Mouse (Mus musculus): ENCODE data around the gene Ralgapa2. TPM values are rescaled to one million over a fixed set of nuclear protein-coding genes. Genes with fewer than 3 reads are reported as not detected.

Ralgapa2 gene
- polyA plus RNA-seq, 1 experiment from 2014 or later = 4.9 TPM

DNA sequence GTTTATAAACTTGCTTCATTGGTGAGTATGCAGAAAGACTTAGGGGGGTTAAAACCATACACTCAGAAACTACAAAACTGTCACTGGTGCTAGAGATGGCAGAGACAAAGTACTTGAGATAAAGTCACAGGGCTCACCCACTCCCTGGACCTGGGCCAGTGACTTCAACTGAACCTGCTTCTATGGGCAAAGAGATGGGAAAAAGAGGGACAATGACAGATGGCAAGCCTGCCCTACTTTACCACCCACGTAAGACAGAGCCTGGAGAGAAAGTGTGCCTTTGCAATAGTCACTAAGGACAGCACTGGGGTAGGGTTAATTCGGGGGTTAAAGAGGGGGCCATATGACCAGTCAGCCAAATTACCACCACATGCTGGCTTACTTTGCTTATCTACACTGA is 148.7 kb downstream of the Ralgapa2 start:
- Histone ChIP-seq H3K4me2 (replicated peaks; ENCODE audit: low read depth) (no peak overlapping the region), H3K4me3 (ENCODE audit: low read depth, low read length) (no peak overlapping the region), H3K36me3 (ENCODE audit: control insufficient read depth, insufficient read depth) (no peaks in the 10 kb centered on the region; the same call in 1 of the 2 replicates), H3K27me3 (replicated peaks; ENCODE audit: control insufficient read depth, insufficient read depth, low read length) (no peaks in the 10 kb centered on the region), H3K27ac (ENCODE audit: low read depth, low read length) (no peak overlapping the region), H3K9me3 (ENCODE audit: control insufficient read depth) (no peaks in the 10 kb centered on the region), H3K9ac (ENCODE audit: low read depth, low read length) (no peak overlapping the region), H3K4me1 (replicated peaks; ENCODE audit: control insufficient read depth, insufficient read depth, low read length) (no peaks in the 10 kb centered on the region)
- WGBS = 77% methylated on average over 2 of the region's 2 CpGs
- no peak for ATAC-seq
- no peak for TF ChIP-seq CTCF (IDR thresholded peaks at IDR 0.05; ENCODE audit: low read depth)

DNA sequence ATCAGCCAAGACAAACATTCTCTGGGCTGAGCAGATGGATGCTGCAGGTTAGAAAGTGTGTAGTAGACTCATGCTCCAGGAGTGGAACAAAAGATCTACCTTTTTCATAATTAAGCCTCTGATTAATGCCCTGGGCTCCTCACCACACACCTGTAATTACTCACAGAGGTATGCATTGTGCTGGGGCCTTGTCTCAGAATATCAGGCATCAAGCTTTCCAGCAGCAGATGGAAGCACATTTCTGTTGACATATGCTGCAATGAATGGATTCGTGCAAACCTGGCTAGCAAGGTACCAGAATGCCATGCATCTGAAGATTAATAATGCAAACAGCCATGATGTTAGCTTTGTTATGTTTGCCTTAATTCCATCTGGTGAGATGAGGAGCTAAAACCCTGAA is 149.2 kb downstream of the Ralgapa2 start:
- no peaks in the 10 kb centered on the region; the same call in 1 of the 2 replicates for H3K36me3 ChIP-seq (ENCODE audit: control insufficient read depth, insufficient read depth)
- H3K27ac ChIP-seq (ENCODE audit: low read depth, low read length) = no peak overlapping the region
- no peaks in the 10 kb centered on the region for H3K9me3 ChIP-seq (ENCODE audit: control insufficient read depth)
- no peaks in the 10 kb centered on the region for H3K27me3 ChIP-seq (replicated peaks; ENCODE audit: control insufficient read depth, insufficient read depth, low read length)
- H3K4me3 ChIP-seq (ENCODE audit: low read depth, low read length) = no peak overlapping the region
- TF ChIP-seq CTCF (IDR thresholded peaks at IDR 0.05; ENCODE audit: low read depth) = no peak
- no peak overlapping the region for H3K4me2 ChIP-seq (replicated peaks; ENCODE audit: low read depth)
- ATAC-seq = no peak
- H3K9ac ChIP-seq (ENCODE audit: low read depth, low read length) = no peak overlapping the region
- H3K4me1 ChIP-seq (replicated peaks; ENCODE audit: control insufficient read depth, insufficient read depth, low read length) = no peaks in the 10 kb centered on the region
- 51% methylated on average over 1 of the region's 1 CpGs for WGBS

DNA sequence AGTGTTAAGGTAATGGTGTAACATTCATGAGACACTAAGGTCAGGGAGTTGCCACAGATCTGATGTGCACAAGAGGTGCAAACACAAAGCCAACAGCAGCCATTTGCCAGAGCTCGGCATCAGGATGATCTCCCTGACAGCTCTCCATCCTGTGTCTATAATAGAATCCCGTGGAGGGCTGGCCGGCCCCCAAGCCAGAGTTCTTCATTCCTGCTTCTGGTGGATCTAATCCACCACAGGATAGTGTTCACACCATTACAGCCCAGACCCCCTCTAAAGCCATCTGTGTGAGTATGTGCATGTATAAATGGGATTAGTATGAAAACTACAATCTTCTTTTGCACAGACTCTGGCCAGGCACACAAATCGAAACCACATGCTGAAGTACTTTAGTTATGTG is 150.2 kb downstream of the Ralgapa2 start:
- no peak for ATAC-seq
- 78% methylated on average over 4 of the region's 4 CpGs for WGBS
- H3K36me3 ChIP-seq (ENCODE audit: control insufficient read depth, insufficient read depth) = no peaks in the 10 kb centered on the region; the same call in 1 of the 2 replicates
- TF ChIP-seq CTCF (IDR thresholded peaks at IDR 0.05; ENCODE audit: low read depth) = no peak
- H3K4me2 ChIP-seq (replicated peaks; ENCODE audit: low read depth) = no peak overlapping the region
- H3K27ac ChIP-seq (ENCODE audit: low read depth, low read length) = no peak overlapping the region
- H3K9me3 ChIP-seq (ENCODE audit: control insufficient read depth) = no peaks in the 10 kb centered on the region
- no peak overlapping the region for H3K9ac ChIP-seq (ENCODE audit: low read depth, low read length)
- H3K27me3 ChIP-seq (replicated peaks; ENCODE audit: control insufficient read depth, insufficient read depth, low read length) = no peaks in the 10 kb centered on the region
- no peaks in the 10 kb centered on the region for H3K4me1 ChIP-seq (replicated peaks; ENCODE audit: control insufficient read depth, insufficient read depth, low read length)
- no peak overlapping the region for H3K4me3 ChIP-seq (ENCODE audit: low read depth, low read length)

DNA sequence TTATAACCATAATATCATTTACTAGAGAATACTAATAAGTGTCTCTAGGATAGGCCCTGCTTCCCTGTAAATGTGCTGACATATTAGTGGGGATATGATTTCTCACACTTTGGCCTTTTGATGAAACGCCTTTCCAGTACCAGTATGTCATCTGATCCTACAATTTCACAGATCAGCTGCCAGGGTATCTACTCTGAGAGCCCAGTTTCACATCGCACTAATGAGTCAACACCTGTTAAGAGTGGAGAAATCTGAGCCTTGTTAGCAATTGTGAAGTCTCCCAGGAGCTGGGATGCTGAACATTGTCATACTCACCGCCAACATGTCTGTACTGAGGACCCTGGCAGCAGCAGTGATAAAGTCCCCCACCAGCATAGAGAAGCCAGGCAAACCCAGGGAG is 151.1 kb downstream of the Ralgapa2 start:
- no peaks in the 10 kb centered on the region for H3K27me3 ChIP-seq (replicated peaks; ENCODE audit: control insufficient read depth, insufficient read depth, low read length)
- H3K36me3 ChIP-seq (ENCODE audit: control insufficient read depth, insufficient read depth) = no peaks in the 10 kb centered on the region
- WGBS = 84% methylated on average over 3 of the region's 3 CpGs
- H3K9me3 ChIP-seq (ENCODE audit: control insufficient read depth) = no peaks in the 10 kb centered on the region
- H3K27ac ChIP-seq (ENCODE audit: low read depth, low read length) = no peak overlapping the region
- no peak overlapping the region for H3K4me3 ChIP-seq (ENCODE audit: low read depth, low read length)
- no peak overlapping the region for H3K9ac ChIP-seq (ENCODE audit: low read depth, low read length)
- no peak overlapping the region for H3K4me2 ChIP-seq (replicated peaks; ENCODE audit: low read depth)
- H3K4me1 ChIP-seq (replicated peaks; ENCODE audit: control insufficient read depth, insufficient read depth, low read length) = no peaks in the 10 kb centered on the region
- ATAC-seq = no peak
- TF ChIP-seq CTCF (IDR thresholded peaks at IDR 0.05; ENCODE audit: low read depth) = no peak

DNA sequence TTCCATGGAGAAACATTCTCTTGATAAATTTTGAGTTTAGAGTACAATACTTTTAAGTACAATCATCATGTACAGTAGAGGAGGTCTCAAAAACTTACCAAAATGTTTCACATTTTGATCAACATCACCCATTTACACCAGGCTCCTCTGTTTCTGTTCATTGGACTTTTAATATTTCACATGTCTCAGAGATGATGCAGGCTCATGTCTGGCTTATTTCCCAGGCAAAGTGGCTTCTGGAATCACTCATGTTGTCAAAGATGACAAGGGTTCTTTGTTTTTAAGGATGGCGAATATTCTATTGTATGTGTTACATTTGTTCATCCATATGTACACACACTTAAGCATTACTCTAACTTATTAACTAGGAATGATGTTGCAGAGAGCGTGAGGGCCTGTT is 152.5 kb downstream of the Ralgapa2 start:
- H3K9me3 ChIP-seq (ENCODE audit: control insufficient read depth) = no peaks in the 10 kb centered on the region
- 57% methylated on average over 2 of the region's 2 CpGs for WGBS
- no peak overlapping the region for H3K4me3 ChIP-seq (ENCODE audit: low read depth, low read length)
- ATAC-seq = no peak
- no peak overlapping the region for H3K4me2 ChIP-seq (replicated peaks; ENCODE audit: low read depth)
- H3K27me3 ChIP-seq (replicated peaks; ENCODE audit: control insufficient read depth, insufficient read depth, low read length) = no peaks in the 10 kb centered on the region
- no peaks in the 10 kb centered on the region for H3K36me3 ChIP-seq (ENCODE audit: control insufficient read depth, insufficient read depth)
- no peaks in the 10 kb centered on the region for H3K4me1 ChIP-seq (replicated peaks; ENCODE audit: control insufficient read depth, insufficient read depth, low read length)
- H3K9ac ChIP-seq (ENCODE audit: low read depth, low read length) = no peak overlapping the region
- no peak overlapping the region for H3K27ac ChIP-seq (ENCODE audit: low read depth, low read length)
- TF ChIP-seq CTCF (IDR thresholded peaks at IDR 0.05; ENCODE audit: low read depth) = no peak

DNA sequence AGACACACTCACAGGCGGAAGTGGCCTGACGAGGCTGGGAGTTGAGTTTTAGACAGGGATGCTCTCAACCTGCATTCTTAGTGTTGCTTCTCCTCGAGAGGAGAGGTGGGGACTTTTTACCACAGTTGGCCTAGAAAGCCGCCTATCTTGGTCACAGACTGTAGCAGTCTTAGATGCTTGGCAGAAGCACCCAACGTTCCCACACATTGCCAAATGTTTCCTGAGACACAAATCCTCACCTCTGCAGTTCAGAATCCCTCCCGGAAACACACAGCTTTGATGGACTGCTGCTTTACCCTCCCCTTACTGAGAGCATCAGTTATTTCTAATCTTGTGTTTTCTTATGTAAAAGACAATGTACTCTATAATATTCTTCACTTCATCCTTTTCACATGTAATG is 155.6 kb downstream of the Ralgapa2 start:
- H3K4me1 ChIP-seq (replicated peaks; ENCODE audit: control insufficient read depth, insufficient read depth, low read length) = no peaks in the 10 kb centered on the region
- no peak overlapping the region for H3K4me2 ChIP-seq (replicated peaks; ENCODE audit: low read depth)
- no peaks in the 10 kb centered on the region for H3K9me3 ChIP-seq (ENCODE audit: control insufficient read depth)
- H3K4me3 ChIP-seq (ENCODE audit: low read depth, low read length) = no peak overlapping the region
- 84% methylated on average over 6 of the region's 6 CpGs for WGBS
- H3K27ac ChIP-seq (ENCODE audit: low read depth, low read length) = no peak overlapping the region
- TF ChIP-seq CTCF (IDR thresholded peaks at IDR 0.05; ENCODE audit: low read depth) = no peak
- no peaks in the 10 kb centered on the region for H3K27me3 ChIP-seq (replicated peaks; ENCODE audit: control insufficient read depth, insufficient read depth, low read length)
- ATAC-seq = no peak
- H3K9ac ChIP-seq (ENCODE audit: low read depth, low read length) = no peak overlapping the region
- H3K36me3 ChIP-seq (ENCODE audit: control insufficient read depth, insufficient read depth) = peaks cover 9% of the 10 kb centered on the region; the same call in 1 of the 2 replicates

DNA sequence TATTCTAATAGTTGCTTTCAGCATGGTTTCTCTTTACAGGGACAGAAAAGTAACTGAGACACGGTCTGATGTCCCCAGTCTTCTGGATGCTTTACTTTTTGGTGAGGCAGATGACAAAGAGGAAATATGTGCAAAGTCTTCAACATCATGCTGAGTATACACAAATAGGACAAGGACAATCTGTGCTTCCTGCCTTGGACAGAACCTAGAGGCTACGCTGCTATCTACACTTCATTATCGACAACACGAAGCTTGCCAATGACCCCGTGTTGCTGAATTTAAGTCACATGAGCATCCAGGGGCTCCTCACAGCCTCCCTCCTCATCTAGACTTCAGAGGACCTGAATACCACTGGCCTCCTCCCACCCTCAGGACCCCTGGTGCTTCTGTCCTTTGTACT is 161.9 kb downstream of the Ralgapa2 start:
- no peaks in the 10 kb centered on the region for H3K27me3 ChIP-seq (replicated peaks; ENCODE audit: control insufficient read depth, insufficient read depth, low read length)

More for the DNA sequence above, 161.9 kb downstream of the Ralgapa2 start:
- Histone ChIP-seq H3K4me1 (replicated peaks; ENCODE audit: control insufficient read depth, insufficient read depth, low read length) (no peaks in the 10 kb centered on the region), H3K36me3 (ENCODE audit: control insufficient read depth, insufficient read depth) (peaks cover 53% of the 10 kb centered on the region), H3K4me3 (ENCODE audit: low read depth, low read length) (no peak overlapping the region), H3K27ac (ENCODE audit: low read depth, low read length) (no peak overlapping the region), H3K4me2 (replicated peaks; ENCODE audit: low read depth) (no peak overlapping the region), H3K9me3 (ENCODE audit: control insufficient read depth) (no peaks in the 10 kb centered on the region), H3K9ac (ENCODE audit: low read depth, low read length) (no peak overlapping the region)
- no peak for ATAC-seq
- 93% methylated on average over 5 of the region's 5 CpGs for WGBS
- TF ChIP-seq CTCF (IDR thresholded peaks at IDR 0.05; ENCODE audit: low read depth) = no peak
